Mouse (Mus musculus) layer of hippocampus, adult 2 months (tissue): Measurements from ENCODE around the gene Psma5. TPM values are rescaled to one million over a fixed set of nuclear protein-coding genes. Genes with fewer than 3 reads are reported as not detected.

Source experiments
- DNase-seq, 2 experiments: peaks; one replicate each; pipeline ENCODE4 v3.0.0; 2022; ENCODE audit warnings: low spot score in 2 of 2
- H3K27ac ChIP-seq: fragments of 200-600 bp; 2 replicates; pipeline ENCODE4 v1.8.1; 2022
- H3K4me3 ChIP-seq: fragments of 200-600 bp; 2 replicates; pipeline ENCODE4 v1.8.1; 2022; ENCODE audit warnings: mild to moderate bottlenecking
- CTCF ChIP-seq: fragments of 200-600 bp; conservative IDR thresholded peaks from 2 replicates; pipeline ENCODE4 v1.8.1; 2022; ENCODE audit warnings: antibody characterized with exemption, mild to moderate bottlenecking, moderate library complexity
- total RNA-seq, 2 experiments: library from RNA; stranded (reverse); gene quantifications; 2 replicates each; pipeline ENCODE4 v1.2.3; 2021

Gene Psma5
- total RNA-seq, 2 experiments from 2014 or later, result 68.2 to 76.8 TPM

DNA sequence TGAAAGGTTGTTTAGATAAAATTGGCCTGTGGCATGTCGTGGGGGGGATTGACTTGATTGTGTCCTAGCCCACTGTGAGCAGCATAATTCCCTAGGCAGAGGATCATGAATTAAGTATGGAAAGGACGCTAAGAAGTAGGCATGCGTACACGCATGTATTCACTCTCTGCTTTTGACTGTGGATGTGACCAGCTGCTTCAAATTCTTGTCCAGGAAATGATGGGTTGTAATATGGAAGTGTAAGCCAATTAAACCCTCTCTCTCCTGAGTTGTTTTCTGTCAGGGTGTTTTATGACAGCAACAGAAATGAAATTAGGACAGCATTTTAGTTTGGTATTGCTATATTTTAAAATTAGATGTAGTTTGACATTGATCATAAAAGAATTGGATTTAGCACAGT, 68.1 kb downstream of the Psma5 start:
- Histone ChIP-seq H3K4me3 (no peak overlapping the region), H3K27ac (no peak overlapping the region)
- DNase-seq, result no peak
- TF ChIP-seq CTCF, result no peak

DNA sequence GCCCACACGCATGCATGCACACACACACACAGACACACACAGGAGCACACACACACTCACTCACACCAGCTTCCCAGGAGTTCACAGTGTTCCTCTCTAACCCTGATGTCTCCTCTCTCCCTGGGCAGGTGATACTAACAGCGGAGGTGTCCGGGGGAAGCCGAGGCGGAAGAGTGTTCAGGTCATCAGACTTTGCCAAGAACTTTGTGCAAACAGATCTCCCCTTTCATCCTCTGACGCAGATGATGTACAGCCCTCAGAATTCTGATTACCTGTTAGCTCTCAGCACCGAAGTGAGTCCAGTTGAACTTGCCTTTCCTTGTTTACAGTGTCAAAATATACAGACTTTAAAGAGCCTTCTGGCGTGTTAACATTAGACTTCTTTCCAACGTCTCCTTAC, 68.8 kb downstream of the Psma5 start:
- Histone ChIP-seq H3K27ac (0 out of 2 replicates have a peak overlapping the region, but pooled peaks have one; percentile 33), H3K4me3 (no peak overlapping the region)
- no peak for DNase-seq
- TF ChIP-seq CTCF, result no peak

DNA sequence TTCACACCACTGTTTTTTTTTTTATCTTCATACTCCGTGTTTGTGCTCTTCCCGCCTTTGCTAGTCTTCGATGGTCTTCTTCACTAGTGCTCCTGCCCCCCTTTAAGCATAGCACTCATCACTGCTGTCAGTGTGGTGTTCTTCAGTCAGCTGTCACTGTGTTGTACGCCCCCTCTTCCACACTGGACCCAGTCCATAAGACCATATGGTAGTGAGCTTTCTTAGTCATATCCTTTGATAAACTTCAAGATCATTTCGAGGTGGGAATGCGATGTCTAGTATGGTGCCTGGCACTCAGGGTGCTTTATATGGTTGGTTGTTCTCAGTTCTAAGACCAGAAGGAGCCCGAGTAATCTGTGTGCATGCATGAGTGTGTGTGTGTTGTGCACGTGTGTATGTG, 70.5 kb downstream of the Psma5 start:
- peak; percentile 38 to 81 for DNase-seq
- peak overlapping the region; percentile 79 for H3K27ac ChIP-seq
- no peak overlapping the region for H3K4me3 ChIP-seq
- TF ChIP-seq CTCF, result no peak

DNA sequence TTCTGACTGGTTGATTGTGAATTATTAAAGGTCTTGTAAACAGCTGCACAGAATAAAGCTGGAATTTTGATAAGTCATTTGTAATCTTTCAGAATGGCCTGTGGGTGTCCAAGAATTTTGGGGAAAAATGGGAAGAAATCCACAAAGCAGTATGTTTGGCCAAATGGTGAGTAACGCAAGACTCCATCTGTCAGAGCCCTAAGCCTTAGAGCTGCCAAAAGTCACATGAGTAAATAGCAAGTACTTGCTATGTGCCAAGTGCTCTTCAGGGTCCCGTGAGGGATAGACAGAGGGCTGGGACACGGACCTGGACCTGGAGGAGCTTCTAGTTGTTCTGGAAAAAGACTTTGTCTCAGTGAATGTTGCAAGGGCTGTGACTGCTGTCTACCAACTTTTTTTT, 71.2 kb downstream of the Psma5 start:
- H3K27ac ChIP-seq, result peak overlapping the region; percentile 79
- TF ChIP-seq CTCF, result no peak
- no peak for DNase-seq
- H3K4me3 ChIP-seq, result no peak overlapping the region

DNA sequence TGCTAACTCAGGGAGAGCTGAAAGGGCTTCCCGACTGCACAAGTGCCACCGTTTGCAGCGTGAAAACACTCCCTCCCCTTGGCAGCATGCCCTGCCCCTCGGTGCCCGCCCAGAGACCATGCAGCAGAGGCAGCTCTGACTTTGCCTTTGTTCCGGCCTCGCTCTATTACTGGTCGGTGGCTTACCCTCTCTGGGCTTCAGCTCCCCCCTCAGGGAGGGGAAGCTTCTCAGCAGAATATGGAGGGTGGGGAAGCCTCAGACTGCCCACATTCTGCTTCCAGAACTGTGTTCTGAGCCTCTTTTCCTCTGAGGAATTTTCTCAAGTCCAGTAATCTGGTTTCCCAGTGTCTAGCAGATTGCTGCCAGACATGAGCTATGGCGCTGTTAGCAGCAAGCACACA, 71.7 kb downstream of the Psma5 start:
- peak; percentile 41 for TF ChIP-seq CTCF

More for the DNA sequence above, 71.7 kb downstream of the Psma5 start:
- peak; percentile 54 to 67 for DNase-seq
- no peak overlapping the region for H3K4me3 ChIP-seq
- peak overlapping the region; percentile 79 for H3K27ac ChIP-seq

Other genes starting within 250 kb of the Psma5 start
- gene Gstm1, start 239.0 kb upstream of the Psma5 start, total RNA-seq, result 100 to 1,000 TPM; 350 to 371 TPM
- 10 to 100 TPM; 11.5 to 12.3 TPM for gene Gstm4, start 212.0 kb upstream of the Psma5 start, total RNA-seq
- gene Ampd2, start 170.3 kb upstream of the Psma5 start, total RNA-seq, result 10 to 100 TPM; 74.0 to 76.7 TPM
- not detected for gene Gnat2, start 164.1 kb upstream of the Psma5 start, total RNA-seq
- 10 to 100 TPM; 28.0 to 28.4 TPM for gene Gnai3, start 110.8 kb upstream of the Psma5 start, total RNA-seq
- 10 to 100 TPM; 17.3 to 18.0 TPM for gene Gpr61, start 102.0 kb upstream of the Psma5 start, total RNA-seq
- 10 to 100 TPM; 69.7 to 79.0 TPM for gene Amigo1, start 70.6 kb upstream of the Psma5 start, total RNA-seq
- 10 to 100 TPM; 16.3 to 16.8 TPM for gene Cyb561d1, start 55.7 kb upstream of the Psma5 start, total RNA-seq
- 10 to 100 TPM; 31.9 to 34.6 TPM for gene Atxn7l2, start 46.0 kb upstream of the Psma5 start, total RNA-seq
- gene Sypl2, start 30.3 kb upstream of the Psma5 start, total RNA-seq, result 1 to 10 TPM; 2.0 to 3.0 TPM
- gene Sort1, start 27.2 kb downstream of the Psma5 start, total RNA-seq, result 100 to 1,000 TPM; 360 to 361 TPM
- 1 to 10 TPM in 1 of 2 experiments, under 1 TPM in 1; 0.83 to 1.5 TPM for gene Mybphl, start 108.0 kb downstream of the Psma5 start, total RNA-seq
- gene Psrc1, start 126.9 kb downstream of the Psma5 start, total RNA-seq, result 10 to 100 TPM; 17.5 to 22.2 TPM
- 100 to 1,000 TPM; 185 to 201 TPM for gene Celsr2, start 158.6 kb downstream of the Psma5 start, total RNA-seq
- gene Sars, start 188.3 kb downstream of the Psma5 start, total RNA-seq, result 100 to 1,000 TPM; 198 to 213 TPM